Mouse (Mus musculus) left cerebral cortex, adult 18-20 months (tissue): ENCODE measurements at regions not wholly inside any gene's neighbourhood (a gene's known extent, or its start where the extent isn't known, plus 50 kb on each side); places are given as distances from the start of the nearest gene placed in this dataset.

Source experiments
- DNase-seq, 2 experiments: peaks; one replicate each; pipeline ENCODE4 v3.0.0; 2021 to 2022; ENCODE audit warnings: low spot score in 2 of 2, mixed read lengths in 1 of 2

DNA sequence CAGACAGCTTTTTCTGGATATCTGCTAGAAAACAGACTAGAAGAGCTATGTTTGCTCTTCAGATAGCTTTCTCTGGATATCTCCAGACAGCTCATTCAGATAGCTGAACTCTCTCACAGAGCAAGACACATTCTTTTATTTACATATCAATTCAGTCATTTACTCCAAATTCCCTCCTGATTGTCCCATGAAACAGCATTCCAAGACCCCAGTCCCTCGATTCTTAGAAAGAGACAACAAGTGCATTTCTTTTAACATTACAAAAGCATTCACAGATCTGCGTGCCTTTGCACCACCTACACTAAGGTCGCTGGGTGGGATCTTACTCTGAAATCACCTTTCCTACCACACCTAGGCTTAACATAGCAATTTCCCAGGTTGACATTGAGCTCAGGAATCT, 1039.5 kb upstream of the Ddx18 start:
- no peak for DNase-seq

DNA sequence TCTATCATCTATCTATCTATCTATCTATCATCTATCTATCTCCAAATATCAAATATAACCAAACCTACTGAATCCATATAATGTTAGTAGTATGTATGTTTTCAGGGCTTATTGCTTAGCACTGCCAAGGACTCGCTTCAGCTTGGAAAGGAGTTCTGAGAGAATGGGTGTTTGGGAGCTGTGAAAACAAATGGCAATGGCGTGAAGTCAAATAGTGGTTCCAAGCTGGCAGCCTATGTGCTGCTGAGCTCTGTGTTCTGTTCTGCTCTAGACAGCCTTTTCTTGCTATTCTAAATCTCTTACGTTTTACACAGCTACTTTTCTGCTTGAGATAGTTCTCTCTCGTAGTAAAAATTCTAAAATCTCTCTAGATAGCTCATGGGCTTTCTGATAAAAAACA, 1008.2 kb upstream of the Ddx18 start:
- DNase-seq, result no peak

DNA sequence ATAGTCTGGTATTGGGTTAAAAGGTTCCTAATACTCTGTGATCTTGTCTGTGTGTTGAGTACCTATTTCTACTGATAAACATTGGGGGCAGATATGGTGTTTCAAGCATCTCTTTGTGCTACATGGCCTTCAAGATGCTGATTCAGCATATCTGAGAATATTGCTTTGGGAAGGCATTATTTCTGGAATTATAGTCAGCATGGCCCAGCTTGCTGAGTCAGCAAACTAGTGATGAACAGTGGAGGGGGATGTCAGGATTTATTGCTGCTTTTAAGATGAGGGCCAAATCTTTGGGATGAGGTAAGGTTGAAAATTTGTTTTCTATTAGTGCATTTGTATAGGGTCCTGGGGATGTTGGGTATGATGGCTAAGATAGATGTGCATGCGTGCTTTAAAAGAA, 983.8 kb upstream of the Ddx18 start:
- no peak for DNase-seq

DNA sequence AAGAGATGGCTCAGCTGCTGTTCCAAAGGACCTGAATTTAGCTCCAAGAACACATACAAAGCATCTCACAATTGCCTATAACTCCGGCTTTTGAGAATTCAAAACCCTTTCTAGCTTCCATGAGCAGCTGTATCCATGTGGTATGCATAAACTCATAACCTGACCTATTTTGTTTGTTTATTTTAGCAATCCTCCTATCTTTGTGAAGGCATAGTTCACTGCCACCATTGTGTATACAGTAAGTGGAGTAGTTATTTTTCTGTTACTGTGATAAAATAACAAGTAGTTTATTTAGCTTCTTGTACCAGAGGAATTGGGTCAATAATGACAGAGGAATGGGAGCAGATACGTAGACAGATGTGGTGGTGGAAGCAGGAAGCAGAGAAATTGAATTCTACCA, 941.8 kb upstream of the Ddx18 start:
- no peak for DNase-seq

DNA sequence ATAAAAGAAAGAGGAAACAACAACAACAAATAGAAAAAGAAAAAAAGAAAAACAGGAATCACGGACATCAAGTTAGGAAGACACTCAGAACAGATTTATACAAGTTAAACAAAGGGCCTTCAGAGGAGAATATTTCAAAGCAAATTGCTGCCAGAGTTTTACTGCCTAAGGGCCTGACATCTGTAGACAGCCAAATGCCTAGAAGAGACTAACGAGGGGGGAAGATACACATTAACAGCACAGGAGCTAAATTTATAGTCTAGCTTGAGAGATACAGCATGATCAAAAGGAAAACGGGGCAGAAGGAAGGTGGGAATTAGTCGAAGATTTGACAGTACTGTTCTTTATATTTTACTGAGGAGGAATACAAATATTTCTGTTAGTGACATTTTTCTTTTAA, 933.9 kb upstream of the Ddx18 start:
- DNase-seq, result no peak

DNA sequence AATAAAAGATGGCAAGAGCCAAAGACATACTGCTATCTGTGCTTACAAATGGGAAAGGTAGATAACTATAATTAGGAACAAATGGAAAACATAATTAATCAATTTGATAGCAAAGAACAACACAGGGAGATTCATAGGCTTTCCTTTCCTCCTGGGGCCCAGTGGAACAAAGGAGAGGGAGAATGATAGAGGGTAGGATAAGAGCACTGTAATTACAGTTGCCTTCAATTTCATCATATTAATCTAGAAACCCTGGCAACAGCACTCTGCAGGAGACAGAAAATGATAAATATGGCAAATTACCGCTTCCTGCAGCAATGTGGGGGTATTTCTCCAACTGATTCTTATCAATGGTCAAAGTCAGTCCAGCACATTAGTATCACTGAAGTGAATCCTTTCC, 910.2 kb upstream of the Ddx18 start:
- no peak for DNase-seq

DNA sequence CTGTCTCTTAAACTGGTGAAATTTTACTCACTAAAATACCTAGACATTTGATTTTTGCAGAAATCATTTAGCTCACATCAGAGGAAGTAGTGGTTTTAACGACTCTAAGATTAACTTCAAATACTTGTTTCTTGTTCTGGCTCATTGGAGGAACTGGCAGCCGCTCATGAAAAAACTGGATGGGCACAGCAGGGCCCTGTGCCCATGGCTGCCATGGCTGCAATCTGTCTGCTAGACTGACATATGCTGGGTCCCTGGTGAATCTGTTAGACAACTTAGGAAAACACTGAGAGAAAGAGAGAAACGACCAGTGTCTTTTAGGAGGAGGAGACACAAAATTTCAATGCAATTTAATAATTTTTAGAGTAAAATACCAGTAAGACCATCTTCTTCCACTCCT, 896.1 kb upstream of the Ddx18 start:
- no peak for DNase-seq

DNA sequence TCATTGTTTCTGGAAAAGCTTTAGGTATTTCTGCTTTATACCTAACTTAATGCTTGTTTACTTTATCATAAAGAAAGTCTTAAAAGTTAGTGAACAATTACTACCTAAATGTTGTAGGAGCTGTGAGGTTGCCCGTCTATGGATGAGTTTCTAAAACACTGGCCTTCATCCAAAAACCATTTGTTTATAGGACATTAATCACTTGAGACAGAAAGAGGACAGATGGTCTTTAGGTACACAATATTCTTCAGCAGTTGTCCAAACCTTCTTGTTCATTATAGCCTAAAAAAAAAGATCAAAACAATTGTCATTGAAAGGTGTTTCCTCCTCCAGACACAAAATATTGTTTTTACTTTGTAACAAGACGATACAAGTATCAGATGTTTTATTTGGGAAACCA, 891.3 kb upstream of the Ddx18 start:
- DNase-seq, result no peak

DNA sequence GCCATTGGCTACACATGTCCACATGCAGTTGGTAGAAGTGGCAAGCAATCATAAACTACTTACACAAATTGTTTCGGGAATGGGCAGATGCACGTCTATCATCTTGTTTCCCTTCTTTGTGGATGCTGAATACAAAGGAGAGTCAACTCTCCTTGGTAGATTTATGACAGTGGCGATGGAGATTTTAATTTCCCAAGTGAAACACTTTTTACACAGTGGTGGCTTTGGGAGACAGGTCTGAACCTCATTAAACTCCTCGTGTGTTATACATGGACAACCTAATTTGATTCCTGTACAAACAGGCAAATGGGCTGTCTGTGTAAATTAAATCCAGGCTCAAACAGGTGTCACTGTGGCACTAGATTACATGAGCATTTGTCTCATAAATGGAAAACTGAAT, 887.1 kb upstream of the Ddx18 start:
- DNase-seq, result no peak

DNA sequence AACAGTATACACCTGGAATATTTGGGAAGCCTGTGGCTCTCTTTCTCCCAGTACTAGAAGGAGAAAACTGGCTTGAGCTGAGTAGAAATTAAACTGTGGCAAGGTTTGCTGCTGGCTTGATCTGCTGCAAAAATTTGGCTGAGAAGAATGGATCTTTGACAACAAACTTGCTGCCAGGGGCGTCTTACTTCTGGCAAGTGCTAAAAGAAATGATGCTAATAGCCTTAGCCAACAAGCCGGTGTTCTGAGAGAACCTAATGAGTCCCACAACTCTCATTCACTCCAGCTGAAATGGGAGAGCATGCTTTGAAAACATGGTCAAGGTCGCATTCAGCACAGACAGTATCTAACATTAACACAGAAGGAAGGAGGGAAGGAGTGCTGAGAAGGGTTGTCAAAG, 885.8 kb upstream of the Ddx18 start:
- DNase-seq, result no peak

DNA sequence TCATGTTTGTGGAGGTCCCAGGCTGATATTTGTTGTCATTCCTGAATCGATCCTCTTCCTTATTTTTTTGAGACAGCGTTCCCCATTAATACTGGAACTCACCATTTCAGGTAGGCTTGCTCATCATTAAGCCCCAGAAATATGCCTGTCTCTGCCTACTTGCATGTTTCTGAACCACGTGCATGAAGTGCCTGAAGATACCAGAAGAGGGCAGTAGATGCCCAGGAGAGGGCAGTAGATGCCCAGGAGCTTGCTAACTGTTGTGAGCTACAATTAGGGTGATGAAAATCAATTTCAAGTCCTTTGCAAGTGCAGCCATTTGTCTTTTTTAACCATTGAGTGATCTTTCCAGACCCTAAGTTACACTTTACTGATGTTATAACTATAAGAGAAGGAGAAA, 871.6 kb upstream of the Ddx18 start:
- DNase-seq, result peak in 1 of 2 experiments; percentile 29

DNA sequence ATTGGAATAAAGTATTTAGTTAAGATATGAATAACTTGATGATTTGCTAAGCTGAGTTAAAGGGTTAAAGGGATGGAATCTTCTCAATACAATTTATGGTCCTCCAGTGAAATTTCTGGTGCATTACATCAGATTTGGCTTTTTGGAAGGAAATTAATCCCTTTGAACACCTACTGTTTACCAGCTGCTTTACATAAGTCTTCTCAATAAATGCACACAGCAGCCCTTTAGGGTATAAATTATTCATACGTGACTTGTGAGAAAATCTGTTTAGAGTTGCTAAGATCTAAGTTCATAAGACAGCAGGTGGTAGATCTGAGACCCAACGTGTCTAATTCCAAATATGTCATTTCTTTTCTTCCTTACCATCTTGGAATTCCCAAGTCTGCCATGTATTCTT, 855.7 kb upstream of the Ddx18 start:
- DNase-seq, result no peak

DNA sequence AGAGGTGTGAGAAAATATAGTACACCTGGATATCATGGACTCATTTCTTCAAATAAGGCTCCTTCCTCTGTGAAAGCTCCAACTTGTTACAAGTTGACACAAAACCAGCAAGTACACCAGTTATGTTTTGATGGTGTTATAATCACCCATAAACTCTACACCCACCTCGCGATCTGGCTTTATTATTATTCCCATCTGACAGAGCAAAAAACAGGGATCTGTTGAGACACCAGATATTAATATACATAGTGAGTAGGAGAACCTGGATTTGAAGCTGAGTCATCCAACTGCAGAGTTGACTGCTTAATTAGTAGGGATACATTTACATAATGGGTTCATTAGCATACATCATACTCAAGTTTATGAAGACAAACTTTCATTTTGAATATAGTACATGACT, 828.6 kb upstream of the Ddx18 start:
- peak; percentile 7 to 11 for DNase-seq

DNA sequence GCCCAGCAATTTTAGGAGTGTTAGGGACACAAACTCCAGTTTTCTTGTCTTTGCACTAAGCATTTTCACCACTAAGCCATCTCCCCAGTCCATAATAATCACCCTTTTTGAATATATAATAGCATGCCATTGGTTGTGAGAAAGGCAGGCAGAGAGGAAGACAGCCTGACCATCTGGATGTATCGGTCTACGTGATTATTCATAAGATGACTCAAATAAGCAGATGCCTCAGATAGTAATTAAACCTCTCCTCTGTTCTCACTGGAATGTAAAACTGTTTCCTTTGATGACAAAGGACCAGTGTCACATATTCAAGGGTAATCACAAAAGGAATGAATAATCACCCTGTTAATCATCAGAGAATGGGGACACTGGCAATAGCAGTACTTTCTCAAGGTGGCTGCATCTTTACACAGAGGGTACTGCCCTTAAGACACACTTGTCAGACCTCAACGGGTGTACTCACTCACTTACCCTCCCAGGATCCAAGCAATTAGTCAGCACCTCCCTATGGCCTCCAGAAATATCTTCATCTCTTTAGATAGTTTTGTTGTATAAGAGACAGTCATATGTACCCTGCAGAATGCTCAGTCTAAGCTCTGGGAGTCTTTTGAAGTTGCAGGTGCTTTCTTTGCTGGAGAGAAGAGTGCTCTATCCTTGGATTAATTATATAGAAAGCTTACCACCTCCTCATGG, 826.0 kb upstream of the Ddx18 start:
- peak in 1 of 2 experiments; percentile 6 for DNase-seq

DNA sequence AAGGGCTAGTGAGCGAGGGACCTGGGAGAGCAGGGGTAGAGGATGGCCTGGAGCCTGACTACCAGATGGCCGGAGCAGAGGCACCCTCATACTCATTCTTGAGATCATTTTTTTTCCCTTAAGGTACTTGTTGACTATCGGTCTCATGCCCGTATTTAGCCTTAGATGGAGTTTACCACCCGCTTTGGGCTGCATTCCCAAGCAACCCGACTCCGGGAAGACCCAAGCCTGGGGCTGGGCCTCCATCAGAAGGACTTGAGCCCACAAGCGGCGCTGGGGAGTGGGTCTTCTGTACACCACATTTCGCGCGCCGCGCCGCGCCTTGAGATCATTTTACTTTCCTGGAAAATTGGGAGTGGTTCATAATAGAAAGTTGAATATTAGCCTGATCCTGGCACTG, 789.2 kb upstream of the Ddx18 start:
- DNase-seq, result peak; percentile 97 to 100

DNA sequence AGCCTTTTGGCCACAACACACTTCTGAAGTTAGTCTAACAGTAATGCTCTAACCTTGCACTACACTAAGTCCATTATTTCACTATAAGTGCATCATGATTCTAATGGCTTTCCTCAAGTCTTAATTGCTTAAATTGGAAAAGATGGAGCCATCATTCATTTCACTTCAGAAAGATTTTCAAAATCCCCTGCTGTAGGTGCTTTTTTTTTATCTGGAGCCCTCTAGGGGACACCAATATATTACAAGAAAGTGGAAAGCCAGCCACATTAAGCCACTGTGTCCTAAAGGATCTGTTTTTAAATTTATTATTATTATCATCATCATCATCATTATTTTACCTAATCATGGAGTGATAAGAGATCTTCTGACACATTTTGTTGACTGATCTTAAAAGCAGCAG, 783.7 kb upstream of the Ddx18 start:
- peak in 1 of 2 experiments; percentile 2 for DNase-seq

DNA sequence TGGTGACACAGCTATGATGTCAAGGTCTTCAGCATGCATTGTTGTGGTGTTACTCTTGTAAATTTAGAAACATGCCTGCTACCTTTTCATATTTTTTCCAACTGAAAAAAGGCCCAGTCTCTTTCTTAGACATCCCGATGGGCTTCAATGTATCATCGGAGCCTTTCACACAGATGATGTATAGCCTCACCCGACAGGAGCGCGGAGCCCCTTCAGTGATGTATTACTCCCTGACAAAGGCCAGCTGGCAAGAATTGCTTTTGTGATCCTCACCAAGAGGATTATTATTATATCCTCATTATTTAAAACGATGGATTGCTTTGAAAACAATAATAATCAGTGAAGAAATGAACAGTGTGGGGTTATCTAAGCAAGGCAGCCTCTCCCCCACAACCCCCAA, 765.5 kb upstream of the Ddx18 start:
- no peak for DNase-seq

DNA sequence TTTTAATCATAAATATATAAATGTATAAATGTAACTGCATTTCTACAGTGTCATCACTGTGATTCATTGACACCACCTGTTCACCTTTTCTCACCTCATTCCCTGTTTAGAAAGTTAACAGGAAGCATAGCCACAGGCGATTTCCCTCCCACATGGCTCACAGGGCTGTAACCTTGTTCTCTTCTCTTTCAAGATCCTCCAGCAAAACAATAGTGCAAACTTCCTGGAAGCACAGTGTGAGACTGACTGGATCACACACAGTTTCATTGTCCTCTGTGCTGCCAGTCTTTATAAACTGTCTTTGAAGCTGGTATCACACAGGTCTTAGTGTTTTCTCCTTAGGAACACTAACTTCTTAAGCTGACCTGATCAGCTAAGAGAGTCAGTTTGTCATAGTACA, 760.5 kb upstream of the Ddx18 start:
- no peak for DNase-seq
